Mouse (Mus musculus) midbrain, embryonic 12.5 days (tissue): ENCODE results near the gene Scgb2b11. TPM values are rescaled to one million over a fixed set of nuclear protein-coding genes. Genes with fewer than 3 reads are reported as not detected.
"Not testable (repeated sequence)": the region's sequence is repeated elsewhere in the genome, so short reads cannot be mapped to it uniquely, and the experiment has no call there.

Experiments
- ATAC-seq: fragments of 200-750 bp; cut with Nextera tagmentation; 2 replicates; pipeline ENCODE4 v1.8.0; 2017; ENCODE audit warnings: low read depth, moderate TSS enrichment, moderate library complexity; ENCODE audit not compliant: low FRiP score
- H3K27ac ChIP-seq: fragments of 300-500 bp; sonication (generic); replicated peaks from 2 replicates; pipeline ENCODE4 v1.5.1; 2016; ENCODE audit warnings: mild to moderate bottlenecking
- H3K27me3 ChIP-seq: fragments of 300-500 bp; sonication (generic); 2 replicates; pipeline ENCODE4 v1.6.1; 2016; ENCODE audit warnings: mild to moderate bottlenecking
- H3K36me3 ChIP-seq: fragments of 300-500 bp; sonication (generic); 2 replicates; pipeline ENCODE4 v1.6.1; 2016
- H3K4me1 ChIP-seq: fragments of 300-500 bp; sonication (generic); 2 replicates; pipeline ENCODE4 v1.6.1; 2016
- H3K4me2 ChIP-seq: fragments of 300-500 bp; sonication (generic); replicated peaks from 2 replicates; pipeline ENCODE4 v1.6.1; 2016; ENCODE audit warnings: mild to moderate bottlenecking, moderate library complexity
- H3K4me3 ChIP-seq: fragments of 300-500 bp; sonication (generic); 2 replicates; pipeline ENCODE4 v1.5.1; 2016; ENCODE audit warnings: mild to moderate bottlenecking
- H3K9ac ChIP-seq: fragments of 300-500 bp; sonication (generic); replicated peaks from 2 replicates; pipeline ENCODE4 v1.6.1; 2016; ENCODE audit warnings: mild to moderate bottlenecking, moderate library complexity
- H3K9me3 ChIP-seq: fragments of 300-500 bp; sonication (generic); 2 replicates; pipeline ENCODE4 v1.6.1; 2016; ENCODE audit warnings: mild to moderate bottlenecking
- WGBS: fragments of 180-500 bp; shearing (Covaris S2); methylation state at CpG from one replicate; pipeline ENCODE4 v1.1.7; 2016; 5-methylcytosine and 5-hydroxymethylcytosine counted together
- polyA plus RNA-seq: library from polyadenylated mRNA; unstranded; fragments of >200 nt; fragmentation: Nextera tagmentation; extraction: Ambion mirVana; gene quantifications from 2 replicates; pipeline ENCODE4 v1.2.1, GENCODE M21; 2016

The Scgb2b11 gene
- not detected in 2 replicates for polyA plus RNA-seq

GRCm38 (mm10) chr7:32211045-32211444 is at the start of gene Scgb2b11:
TSS of gene Scgb2b11 (minus strand) at chr7:32211145.
- WGBS, result 80% methylated on average over 2 of the region's 2 CpGs
- H3K4me2 ChIP-seq, H3K27me3 ChIP-seq: not testable (repeated sequence)

GRCm38 (mm10) chr7:32222540-32222939 is 11.6 kb upstream of the Scgb2b11 start, which contains the start of gene Scgb1b11:
TSS of gene Scgb1b11 (plus strand) at chr7:32222840.
- H3K4me1 ChIP-seq, H3K27ac ChIP-seq, H3K4me2 ChIP-seq, H3K4me3 ChIP-seq, H3K27me3 ChIP-seq, H3K36me3 ChIP-seq, H3K9ac ChIP-seq, H3K9me3 ChIP-seq, ATAC-seq: not testable (repeated sequence)
- no CpG with 5 or more reads among the region's 2 CpGs for WGBS

More at GRCm38 (mm10) chr7:32211045-32211444, at the start of gene Scgb2b11:
- H3K9me3 ChIP-seq, H3K4me1 ChIP-seq, H3K4me3 ChIP-seq, H3K27ac ChIP-seq, H3K36me3 ChIP-seq, H3K9ac ChIP-seq, ATAC-seq: not testable (repeated sequence)

Other genes starting within 250 kb of the Scgb2b11 start
- not detected in 2 replicates for gene Scgb1b10, start 110.3 kb downstream of the Scgb2b11 start, polyA plus RNA-seq
- not detected in 2 replicates for gene Scgb1b11, start 11.7 kb upstream of the Scgb2b11 start, polyA plus RNA-seq
- not detected in 2 replicates for gene Scgb2b12, start 116.1 kb upstream of the Scgb2b11 start, polyA plus RNA-seq
- not detected in 2 replicates for gene Scgb1b12, start 123.0 kb upstream of the Scgb2b11 start, polyA plus RNA-seq
- not detected in 2 replicates for gene Scgb1b29, start 230.4 kb upstream of the Scgb2b11 start, polyA plus RNA-seq